Mouse (Mus musculus): Measurements from ENCODE around the gene Me3.

Me3 gene

DNA sequence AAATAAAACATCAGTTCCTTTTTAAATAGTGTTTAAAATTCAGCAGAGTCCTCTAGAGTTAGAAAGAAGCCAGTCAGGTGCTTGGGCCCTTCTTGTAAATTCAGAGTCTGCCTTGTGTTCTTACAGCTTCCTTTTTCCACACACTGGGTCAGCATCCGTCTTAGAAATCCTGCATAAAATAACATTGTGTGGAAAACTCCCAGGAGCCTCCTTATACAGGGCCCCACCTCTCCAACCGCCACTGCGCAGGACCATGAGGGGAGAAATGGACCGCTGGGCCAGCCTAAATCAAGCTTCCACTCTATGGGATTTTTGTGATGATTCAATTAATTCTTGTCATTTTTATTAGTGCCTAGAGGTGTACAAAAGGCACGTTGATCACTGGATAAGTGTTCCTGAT is 259.2 kb downstream of the Me3 start:
- intact Hi-C loops (cut with DNase I) = loop anchor here (5.0 kb wide), 2 partner anchors 389 to 414 kb away; no protein-coding TSS in a partner anchor

DNA sequence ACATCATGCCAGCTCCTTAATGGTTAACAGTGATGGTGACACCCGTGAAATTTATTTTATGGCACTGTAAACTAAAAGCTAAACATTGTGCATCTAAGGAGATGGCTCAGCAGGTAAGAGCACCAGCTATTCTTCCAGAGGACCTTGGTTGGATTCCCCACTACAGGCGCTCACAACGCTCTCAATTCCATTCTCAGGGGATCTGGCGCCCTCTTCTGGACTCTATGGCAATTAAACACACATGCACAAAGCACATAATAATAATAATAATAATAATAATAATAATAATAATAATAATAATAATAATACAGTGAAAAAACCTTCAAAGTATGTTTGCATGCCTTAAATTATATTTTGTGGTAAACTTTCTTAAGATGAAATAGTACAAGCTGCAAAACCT is 259.7 kb downstream of the Me3 start:
- intact Hi-C loops (cut with DNase I) = loop anchor here (5.0 kb wide), 2 partner anchors 390 to 415 kb away; no protein-coding TSS in a partner anchor

DNA sequence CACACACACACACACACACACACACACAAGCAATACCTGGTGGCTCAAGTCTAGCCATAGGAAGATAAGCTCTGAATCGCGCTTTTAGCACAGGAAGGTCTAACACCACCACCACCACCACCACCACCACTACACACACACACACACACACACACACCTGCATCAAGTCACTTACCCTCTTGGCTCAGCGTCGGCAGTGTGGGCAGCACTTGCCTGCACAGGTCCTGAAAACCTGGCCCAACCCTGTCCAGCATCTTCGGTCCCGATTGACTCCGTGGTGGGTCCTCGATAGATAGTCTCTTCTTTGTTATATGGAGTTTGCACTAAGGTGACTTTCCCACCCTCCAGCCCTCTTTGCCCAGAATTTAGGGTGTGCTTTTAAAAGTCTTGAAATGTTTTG is 270.8 kb downstream of the Me3 start:
- intact Hi-C loops (cut with DNase I) = no loop called here

DNA sequence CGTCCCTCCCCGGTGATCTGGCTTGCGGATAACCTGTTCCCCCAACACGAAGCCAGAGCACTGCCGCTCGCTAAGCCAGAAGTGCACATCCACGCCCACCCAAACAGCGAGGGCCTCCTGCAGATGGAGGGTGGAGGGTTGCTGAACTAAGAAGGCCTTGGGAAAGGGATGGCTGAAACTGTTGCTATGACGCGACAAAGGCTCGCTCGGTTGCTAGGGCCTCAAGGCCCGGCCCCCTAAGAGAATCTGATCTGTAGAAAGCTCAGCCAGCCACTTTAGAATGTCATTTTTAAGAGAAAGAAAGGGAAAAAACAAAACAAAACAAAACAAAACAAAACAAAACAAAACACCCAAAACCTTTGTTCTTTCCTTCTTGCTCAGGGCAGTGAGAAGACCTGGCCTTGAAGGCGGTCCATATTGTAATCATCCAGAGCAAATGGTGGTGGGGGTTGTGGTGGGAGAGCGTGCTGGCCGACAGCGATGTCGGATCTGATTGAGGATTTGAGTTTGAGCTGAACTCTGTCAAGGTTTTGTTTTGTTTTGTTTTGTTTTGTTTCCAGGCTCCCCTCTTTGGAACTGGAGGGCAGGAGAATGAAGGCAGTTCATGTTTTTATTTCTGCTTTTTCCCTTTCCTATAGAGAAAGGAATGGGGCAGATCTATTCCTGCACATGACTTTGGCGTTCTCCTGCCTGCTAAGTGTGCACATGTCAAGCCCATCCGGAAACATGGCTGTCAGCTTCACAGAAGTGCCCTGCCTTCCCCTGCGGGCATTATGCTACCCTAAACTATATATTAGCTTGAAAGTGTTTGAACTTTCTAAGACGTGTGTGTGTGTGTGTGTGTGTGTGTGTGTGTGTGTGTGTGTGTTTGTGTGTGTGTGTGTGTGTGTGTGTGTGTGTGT is 271.5 kb downstream of the Me3 start, which contains the start of gene Ccdc81:
Ccdc81 (minus strand) TSS at position 188 of the 902 bp plus-strand sequence.
- intact Hi-C loops (cut with DNase I) = no loop called here
